26 mouse cellular contexts compared by ENCODE assay signal in genomic region chr6:104309166-104309565, GRCm38 (mm10).
DNase-seq lines count a peak whose midpoint lies in the region; ATAC-seq and TF ChIP-seq lines count a peak whose summit lies in the region.
"Had no signal": no experiment of that assay in that cellular context is flagged by ENCODE, and none has a peak within 500 bp of the region (broad histone marks: within the 10 kb centered on the region; RNA-seq: fewer than 3 reads in every experiment).

No protein-coding gene starts in this region.

- ATAC-seq in cerebellum, adult (ENCODE audit: insufficient number of reproducible peaks, low FRiP score, low TSS enrichment): peak; percentile 61
- ATAC-seq: forebrain, embryonic 15.5 days; hindbrain, embryonic 16.5 days; intestine, embryonic 15.5 days; liver, postnatal 0 days; midbrain, embryonic 13.5 days had no signal

- no peak overlapping the region for H3K27ac ChIP-seq in left cerebral cortex, adult 2 months
- H3K27ac ChIP-seq: embryonic facial prominence, embryonic 15.5 days; forebrain, embryonic 15.5 days; hindbrain, embryonic 10.5 days; intestine, embryonic 15.5 days; limb, embryonic 12.5 days; midbrain, embryonic 13.5 days; stomach, embryonic 15.5 days had no signal

- intact Hi-C loops in left cerebral cortex, postnatal 4 days (cut with DNase I): no loop called here
- intact Hi-C loops in left cerebral cortex, adult 2 months (cut with DNase I): no loop called here

- peak; percentile 53 for DNase-seq in left cerebral cortex, postnatal 4 days
- DNase-seq in left cerebral cortex, adult 2 months (ENCODE audit: extremely low spot score in 1 of 2, low spot score in 2 of 2): no peak
- peak; percentile 89 for DNase-seq in cerebellum, adult 9-10 months
- DNase-seq in lung, postnatal 14 days: peak; percentile 2
- DNase-seq in testis, postnatal 14 days (ENCODE audit: low spot score): no peak
- DNase-seq in adrenal gland, adult 2 months: no peak
- DNase-seq: adrenal gland, postnatal 25 days; gastrocnemius, postnatal 10 days; heart, adult 11 months; kidney, adult 9 months; kidney, postnatal 14 days; liver, postnatal 0 days; retina, postnatal 1 day; right cerebral cortex, postnatal 4 days; thymus, adult 18-20 months; thymus, postnatal 36 days had no signal

- H3K4me3 ChIP-seq in left cerebral cortex, adult 2 months: no peak overlapping the region
- H3K4me3 ChIP-seq: embryonic facial prominence, embryonic 15.5 days; forebrain, embryonic 15.5 days; hindbrain, embryonic 10.5 days; intestine, embryonic 15.5 days; limb, embryonic 12.5 days; megakaryocyte, embryonic 14.5 days; midbrain, embryonic 13.5 days; stomach, embryonic 15.5 days had no signal

- TF ChIP-seq CTCF in left cerebral cortex, adult 2 months (IDR thresholded peaks at IDR 0.05): no peak

Comparison
In these comparisons a context has a peak if more than half of its experiments do, and no peak if none do; other contexts are left out.
1. DNase-seq: peak in left cerebral cortex, postnatal 4 days (single experiment), cerebellum, adult 9-10 months (single experiment) and lung, postnatal 14 days (single experiment); none in left cerebral cortex, adult 2 months (0 of 2), testis, postnatal 14 days (single experiment) and adrenal gland, adult 2 months (single experiment).